Mouse (Mus musculus) G1E (cell line): Measurements from ENCODE around the gene Ppm1h. TPM values are rescaled to one million over a fixed set of nuclear protein-coding genes. Genes with fewer than 3 reads are reported as not detected.

Experiments used
- ATAC-seq: 2 replicates; pipeline ENCODE4 v1.8.0; 2016; ENCODE audit warnings: mild to moderate bottlenecking; ENCODE audit not compliant: insufficient number of reproducible peaks, poor library complexity, low FRiP score, severe bottlenecking; ENCODE audit errors: extremely low read depth
- DNase-seq: peaks from one replicate; pipeline ENCODE4 v3.0.0; 2012; ENCODE audit warnings: low spot score
- H3K27me3 ChIP-seq: 2 replicates; pipeline ENCODE4 v1.6.1; 2012; ENCODE audit warnings: mild to moderate bottlenecking, low read length, inconsistent platforms; ENCODE audit not compliant: insufficient read depth
- H3K36me3 ChIP-seq: replicated peaks from 2 replicates; pipeline ENCODE3; 2012; ENCODE audit warnings: mild to moderate bottlenecking, inconsistent platforms
- H3K4me1 ChIP-seq: 2 replicates; pipeline ENCODE4 v1.6.1; 2012; ENCODE audit warnings: low read depth, low read length, inconsistent platforms, mixed read lengths; ENCODE audit not compliant: insufficient read depth
- H3K4me3 ChIP-seq: 2 replicates; pipeline ENCODE4 v1.5.1; 2012; ENCODE audit warnings: low read depth, mild to moderate bottlenecking, inconsistent platforms, low read length, moderate library complexity, mixed read lengths
- H3K9me3 ChIP-seq: replicated peaks from 2 replicates; pipeline ENCODE4 v1.6.1; 2012; ENCODE audit warnings: inconsistent platforms
- CTCF ChIP-seq: IDR thresholded peaks from 2 replicates; pipeline ENCODE4 v1.5.1; 2012; ENCODE audit warnings: low read depth, low read length, inconsistent platforms, mixed read lengths
- GATA1 ChIP-seq: IDR thresholded peaks from 2 replicates; pipeline ENCODE4 v1.6.1; 2012; ENCODE audit warnings: borderline replicate concordance, low read length, inconsistent platforms, mixed read lengths
- GATA2 ChIP-seq: IDR thresholded peaks from 2 replicates; pipeline ENCODE4 v1.6.1; 2012; ENCODE audit warnings: low read depth, low read length, inconsistent platforms, borderline replicate concordance
- POLR2AphosphoS5 ChIP-seq: IDR thresholded peaks from 2 replicates; pipeline ENCODE4 v1.6.1; 2012; ENCODE audit warnings: low read depth, low read length, inconsistent platforms; ENCODE audit not compliant: insufficient replicate concordance
- TAL1 ChIP-seq: conservative IDR thresholded peaks from 2 replicates; pipeline ENCODE4 v1.6.1; 2012; ENCODE audit warnings: low read depth, low read length, inconsistent platforms, mixed read lengths
- polyA plus RNA-seq: library from polyadenylated mRNA; stranded (reverse); fragments of >175 nt; gene quantifications from 2 replicates; pipeline ENCODE4 v1.2.3, GENCODE M21; 2012
- total RNA-seq, 2 experiments: library from RNA; stranded (forward) in 1 of 2; stranded (reverse) in 1 of 2; fragments of 200-1000 nt in 1 of 2; fragments of >200 nt in 1 of 2; fragmentation: Nextera tagmentation in 1 of 2; gene quantifications; 2 replicates each; pipeline ENCODE4 v1.2.3; 2014 to 2017

The Ppm1h gene
- total and polyA plus RNA-seq, 3 experiments: 0.27 TPM; not detected in 2

GRCm38 (mm10) chr10:122909406-122910032, 231.0 kb downstream of the Ppm1h start:
- no peak for ATAC-seq
- H3K9me3 ChIP-seq: peaks cover 36% of the 10 kb centered on the region
- no peaks in the 10 kb centered on the region for H3K36me3 ChIP-seq
- H3K27me3 ChIP-seq: no peaks in the 10 kb centered on the region
- H3K4me1 ChIP-seq: no peaks in the 10 kb centered on the region
- DNase-seq: no peak
- H3K4me3 ChIP-seq: no peak overlapping the region
- TF ChIP-seq CTCF (no peak), TAL1 (no peak), GATA1 (no peak), GATA2 (no peak), POLR2AphosphoS5 (no peak)

- Histone ChIP-seq H3K36me3 (no peaks in the 10 kb centered on the region), H3K4me1 (no peaks in the 10 kb centered on the region), H3K27me3 (no peaks in the 10 kb centered on the region), H3K4me3 (no peak overlapping the region), H3K9me3 (peaks cover 31% of the 10 kb centered on the region)
- ATAC-seq (no peak), DNase-seq (no peak)
- TF ChIP-seq CTCF (no peak), POLR2AphosphoS5 (no peak), TAL1 (no peak), GATA1 (no peak), GATA2 (no peak)
Measured at GRCm38 (mm10) chr10:122910798-122911225, 232.2 kb downstream of the Ppm1h start.

DNA sequence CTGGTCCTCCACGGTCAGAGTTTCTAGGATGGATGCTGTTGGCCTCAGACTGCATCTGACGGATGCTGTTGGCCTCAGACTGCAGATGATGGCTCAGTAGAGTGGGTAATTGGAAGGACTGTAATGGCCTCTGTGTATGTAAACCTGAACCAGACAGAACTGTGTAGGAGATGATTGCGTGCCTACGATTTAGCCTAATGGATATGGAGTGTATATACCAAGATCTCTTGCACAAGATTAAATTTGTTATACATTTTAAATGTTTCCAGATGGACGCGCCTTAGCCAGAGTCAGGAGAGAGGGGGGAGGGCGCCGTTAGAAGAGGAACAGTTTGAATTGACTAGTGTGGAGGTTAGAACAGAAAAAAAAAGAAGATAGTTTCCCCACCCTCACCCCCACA, 233.1 kb downstream of the Ppm1h start:
- peaks cover 32% of the 10 kb centered on the region for H3K9me3 ChIP-seq
- no peaks in the 10 kb centered on the region for H3K4me1 ChIP-seq
- H3K4me3 ChIP-seq: no peak overlapping the region
- H3K36me3 ChIP-seq: no peaks in the 10 kb centered on the region
- TF ChIP-seq POLR2AphosphoS5: no peak
- no peak for TF ChIP-seq GATA2
- H3K27me3 ChIP-seq: no peaks in the 10 kb centered on the region
- DNase-seq (no peak), ATAC-seq (no peak)

DNA sequence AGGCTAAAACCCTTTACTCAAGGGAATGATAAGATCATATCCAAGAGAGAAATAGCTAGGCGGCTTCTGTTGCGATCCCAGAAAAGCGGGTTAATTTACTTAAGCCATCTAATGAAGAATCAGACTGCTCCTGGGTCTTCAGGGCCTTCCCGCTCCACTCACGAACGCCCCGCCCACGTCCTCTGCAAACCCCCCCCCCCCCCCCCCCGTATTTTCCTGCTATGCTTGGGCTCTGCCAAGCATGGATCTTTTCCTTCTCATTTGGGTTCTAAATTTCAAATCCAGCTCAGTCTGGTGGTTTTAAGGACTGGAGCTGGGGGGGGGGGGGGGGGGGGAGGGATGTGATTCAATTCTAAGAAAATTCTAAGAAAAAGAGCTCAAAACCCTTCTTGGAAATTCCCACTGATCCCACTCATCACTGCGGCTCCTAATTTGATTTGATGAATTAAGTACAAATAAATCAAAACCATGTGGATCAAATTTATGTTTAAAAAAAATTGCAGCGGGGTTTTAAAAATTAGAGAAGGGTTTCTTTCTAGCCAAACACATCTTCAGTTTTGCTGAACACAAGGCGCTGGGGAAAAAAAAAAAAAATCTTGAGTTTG, 233.6 kb downstream of the Ppm1h start:
- DNase-seq: no peak
- Histone ChIP-seq H3K36me3 (no peaks in the 10 kb centered on the region), H3K4me1 (no peaks in the 10 kb centered on the region), H3K9me3 (peaks cover 32% of the 10 kb centered on the region), H3K4me3 (no peak overlapping the region), H3K27me3 (no peaks in the 10 kb centered on the region)
- ATAC-seq: no peak
- TF ChIP-seq POLR2AphosphoS5: no peak
- TF ChIP-seq TAL1: no peak
- TF ChIP-seq GATA1: no peak
- no peak for TF ChIP-seq GATA2
- TF ChIP-seq CTCF: no peak

- no peaks in the 10 kb centered on the region for H3K36me3 ChIP-seq
- no peaks in the 10 kb centered on the region for H3K27me3 ChIP-seq
- TF ChIP-seq POLR2AphosphoS5: no peak
- TF ChIP-seq GATA2: no peak
- TF ChIP-seq GATA1: no peak
- TF ChIP-seq TAL1: no peak
- no peak for TF ChIP-seq CTCF
- ATAC-seq: no peak
- H3K9me3 ChIP-seq: peaks cover 34% of the 10 kb centered on the region
- DNase-seq: no peak
- H3K4me1 ChIP-seq: no peaks in the 10 kb centered on the region
- H3K4me3 ChIP-seq: no peak overlapping the region
Measured at GRCm38 (mm10) chr10:122912701-122913368, 234.3 kb downstream of the Ppm1h start.

- no peak for DNase-seq
- H3K36me3 ChIP-seq: no peaks in the 10 kb centered on the region
- no peak for ATAC-seq
- H3K27me3 ChIP-seq: no peaks in the 10 kb centered on the region
- H3K4me1 ChIP-seq: no peaks in the 10 kb centered on the region
- TF ChIP-seq POLR2AphosphoS5 (no peak), CTCF (no peak), TAL1 (no peak), GATA1 (no peak), GATA2 (no peak)
- peaks cover 35% of the 10 kb centered on the region for H3K9me3 ChIP-seq
- H3K4me3 ChIP-seq: no peak overlapping the region
Measured at GRCm38 (mm10) chr10:122913393-122913792, 234.8 kb downstream of the Ppm1h start.
